Mouse (Mus musculus): Measurements from ENCODE around the gene Camk2b.
"Not testable (repeated sequence)": the region's sequence is repeated elsewhere in the genome, so short reads cannot be mapped to it uniquely, and the experiment has no call there.

The Camk2b gene

DNA sequence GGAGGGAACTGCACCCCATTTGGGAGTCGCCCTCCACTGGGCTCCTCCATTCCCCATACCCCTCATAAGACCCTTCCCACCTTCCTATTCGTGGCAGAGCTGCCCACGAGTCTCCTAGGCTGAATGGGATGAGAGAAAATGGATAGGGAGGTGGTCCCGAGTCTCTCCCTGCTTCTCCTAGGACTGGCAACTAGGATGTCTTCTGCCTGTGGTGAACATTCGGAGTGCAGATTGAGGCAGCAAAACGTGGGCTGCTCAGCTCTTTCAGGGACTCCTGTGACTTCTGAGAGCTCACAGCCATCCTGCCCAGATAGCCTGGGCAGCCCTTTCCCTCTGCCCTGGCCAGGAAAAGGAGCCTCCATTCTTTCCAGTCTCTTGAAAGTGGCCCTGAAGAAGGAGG is at the start of gene Camk2b:
Camk2b (minus strand) TSS at position 187 of the 400 bp plus-strand sequence.
- no peak for DNase-seq (ENCODE audit: low spot score in 2 of 2)

DNA sequence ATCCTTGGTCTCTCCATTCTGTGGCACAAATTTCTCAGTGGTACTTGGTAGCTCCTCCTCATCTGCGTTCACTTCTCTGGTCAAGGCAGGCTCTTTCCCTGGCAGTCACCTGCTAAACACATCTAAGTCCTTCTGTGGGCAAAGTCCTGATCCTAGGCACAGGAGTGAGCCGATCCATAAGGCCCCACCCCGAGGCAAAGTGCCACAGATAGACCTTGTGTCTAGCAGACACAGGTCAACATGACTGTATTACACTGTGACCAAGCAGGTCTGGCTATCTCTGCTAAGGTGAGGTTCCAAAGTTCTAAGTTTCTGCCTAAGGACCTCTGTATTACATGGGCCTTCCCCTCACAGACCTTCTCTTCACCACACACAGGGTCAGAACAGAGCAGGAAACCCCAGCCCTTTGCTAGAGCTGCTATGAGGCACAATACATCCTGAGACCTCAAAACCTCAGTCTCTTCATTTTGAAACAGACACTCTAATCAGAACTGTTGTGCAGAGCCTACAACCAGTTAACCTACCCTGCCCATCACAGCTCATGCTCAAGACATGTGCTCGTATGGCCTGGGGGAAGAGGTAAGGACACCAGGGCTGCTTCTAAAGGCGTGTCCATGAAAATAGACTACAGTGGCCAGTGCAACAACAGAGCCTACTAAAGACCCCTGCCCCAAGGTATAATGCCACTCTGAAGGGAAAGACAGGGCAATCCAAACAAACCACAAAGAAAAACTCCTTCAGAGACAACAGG is 45.7 kb upstream of the Camk2b start:
- no peak for DNase-seq (ENCODE audit: low spot score in 2 of 2)

DNA sequence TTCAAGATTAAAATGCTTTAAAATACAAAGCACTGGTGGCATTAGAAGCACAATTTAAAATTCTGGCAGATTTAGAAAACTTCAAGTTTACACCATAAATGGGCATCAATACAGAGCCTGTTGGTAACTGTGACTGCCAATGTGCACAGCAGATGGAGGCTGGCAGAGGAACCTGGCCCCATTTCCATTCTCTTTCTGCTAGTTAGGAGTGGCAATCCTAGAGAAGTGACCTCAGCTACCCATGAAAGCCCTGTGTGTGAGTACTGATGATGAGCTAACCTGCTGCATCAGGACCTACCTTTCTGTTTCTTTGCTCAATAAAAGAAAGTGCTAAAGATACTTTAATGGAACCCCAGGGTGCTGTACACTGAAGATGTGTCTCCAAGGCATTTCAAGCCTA is 43.8 kb upstream of the Camk2b start:
- DNase-seq (ENCODE audit: low spot score in 2 of 2): peak in 1 of 2 experiments; percentile 34

DNA sequence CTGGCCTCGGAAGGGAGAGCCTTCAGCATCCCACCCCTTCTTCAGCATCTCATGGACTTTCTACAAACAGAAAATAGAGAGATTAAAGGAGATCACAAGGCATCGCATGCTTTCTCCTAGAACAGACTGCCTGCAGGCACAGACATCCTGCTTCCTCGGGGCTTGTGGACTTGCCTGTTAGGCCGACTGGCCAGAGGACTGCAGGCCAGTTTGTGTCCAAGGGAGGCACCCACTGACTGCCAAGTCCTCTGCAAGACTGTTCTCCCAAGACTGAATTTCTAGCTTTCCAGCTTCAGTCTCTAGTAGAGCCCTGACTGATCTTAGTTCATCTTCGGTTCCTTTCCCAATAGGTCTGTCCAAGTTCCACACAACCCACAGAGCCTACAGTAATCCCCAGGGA is 42.1 kb upstream of the Camk2b start:
- DNase-seq (ENCODE audit: low spot score in 2 of 2): no peak

DNA sequence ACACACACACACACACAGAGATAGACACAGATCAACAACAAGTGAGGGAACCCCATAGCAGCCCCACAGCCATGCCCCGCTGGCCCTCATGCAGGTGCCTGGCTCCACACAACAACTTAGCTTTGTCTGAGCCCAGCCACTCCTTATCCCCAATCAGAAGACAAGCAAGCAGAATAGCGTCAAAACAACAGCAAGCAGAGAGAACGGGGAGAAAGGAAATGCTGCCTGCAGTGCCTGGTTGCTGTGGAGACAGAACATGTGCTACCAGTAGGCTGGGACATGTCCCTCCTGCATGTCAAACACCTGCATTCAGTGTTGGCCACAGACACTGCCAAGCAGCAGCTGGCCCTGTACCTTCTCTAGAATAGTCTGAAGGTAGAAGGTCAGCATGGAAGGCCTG is 41.6 kb upstream of the Camk2b start:
- no peak for DNase-seq (ENCODE audit: low spot score in 2 of 2)

DNA sequence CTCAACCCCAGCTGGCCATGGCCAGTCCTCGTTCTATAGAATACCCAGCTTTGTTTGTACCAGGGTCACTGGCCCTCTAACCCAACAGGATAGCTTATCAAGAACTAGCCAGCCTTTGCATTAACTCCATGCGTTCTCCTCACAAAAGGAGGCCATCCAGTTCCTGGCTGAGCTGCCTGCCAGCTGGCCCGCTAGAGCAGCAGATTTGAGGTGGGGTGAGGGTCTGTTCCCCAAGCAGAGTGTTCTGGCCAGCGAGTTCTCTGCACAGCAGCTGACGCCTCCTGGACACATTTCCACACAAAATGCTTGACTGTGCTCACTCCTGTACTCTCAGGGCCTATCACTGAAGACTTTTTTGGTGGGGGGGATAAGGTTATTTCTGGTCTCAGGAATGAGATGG is 38.6 kb upstream of the Camk2b start:
- DNase-seq (ENCODE audit: low spot score in 2 of 2): no peak

DNA sequence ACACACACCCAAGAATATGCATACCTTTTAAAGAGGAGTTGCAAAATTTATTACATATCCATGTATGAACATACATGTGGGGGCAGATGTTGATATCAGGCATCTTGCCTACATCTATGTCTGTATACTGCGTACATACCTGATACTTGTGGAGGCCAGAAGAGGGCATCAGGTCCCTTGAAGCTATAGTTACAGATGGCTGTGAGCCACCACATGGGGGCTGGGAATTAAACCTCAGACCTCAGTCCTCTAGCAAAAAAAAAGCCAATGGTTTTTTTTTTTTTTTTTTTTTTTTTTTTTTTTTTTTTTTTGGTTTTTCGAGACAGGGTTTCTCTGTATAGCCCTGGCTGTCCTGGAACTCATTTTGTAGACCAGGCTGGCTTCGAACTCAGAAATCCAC is 30.5 kb upstream of the Camk2b start:
- DNase-seq (ENCODE audit: low spot score in 2 of 2): not testable (repeated sequence)

DNA sequence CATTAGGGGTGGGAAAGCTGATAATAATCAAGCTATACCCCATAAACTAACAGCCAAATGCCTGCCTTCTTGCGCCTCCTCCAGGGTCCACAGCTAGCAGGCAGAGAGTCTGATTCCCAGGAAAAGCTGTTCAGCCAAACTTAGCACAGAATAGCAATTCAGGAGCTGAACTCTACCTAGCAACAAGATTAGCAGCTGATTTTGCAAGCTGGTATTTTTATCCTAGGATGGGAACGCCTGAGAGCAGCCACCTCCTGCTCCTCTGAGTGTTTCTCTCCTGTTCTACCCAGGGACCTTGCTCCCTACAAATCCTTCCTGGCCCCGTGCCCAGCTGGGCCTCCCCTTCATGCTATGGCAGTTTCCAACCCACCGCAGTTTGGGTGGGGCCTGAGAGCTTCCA is 20.8 kb upstream of the Camk2b start:
- peak in 1 of 2 experiments; percentile 64 for DNase-seq (ENCODE audit: low spot score in 2 of 2)

DNA sequence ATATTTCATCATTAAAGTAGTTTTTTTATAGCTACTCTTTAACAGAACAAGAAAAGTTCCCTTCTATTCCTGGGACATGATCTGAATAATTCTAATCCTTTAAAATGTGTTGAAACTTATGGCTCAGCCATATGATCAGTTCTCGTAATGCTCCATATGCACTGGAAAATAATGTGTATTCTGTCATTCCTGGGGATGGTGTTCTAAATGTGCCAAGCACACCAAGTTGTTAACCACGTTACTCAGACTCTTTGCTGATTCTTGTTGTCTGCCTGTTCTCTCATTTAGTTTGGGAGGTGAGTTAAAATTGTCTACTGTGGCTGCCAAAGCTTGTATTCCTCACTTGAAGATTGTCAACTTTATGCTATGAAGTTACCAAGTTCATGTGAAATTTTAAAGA is 12.6 kb upstream of the Camk2b start:
- no peak for DNase-seq (ENCODE audit: low spot score in 2 of 2)

DNA sequence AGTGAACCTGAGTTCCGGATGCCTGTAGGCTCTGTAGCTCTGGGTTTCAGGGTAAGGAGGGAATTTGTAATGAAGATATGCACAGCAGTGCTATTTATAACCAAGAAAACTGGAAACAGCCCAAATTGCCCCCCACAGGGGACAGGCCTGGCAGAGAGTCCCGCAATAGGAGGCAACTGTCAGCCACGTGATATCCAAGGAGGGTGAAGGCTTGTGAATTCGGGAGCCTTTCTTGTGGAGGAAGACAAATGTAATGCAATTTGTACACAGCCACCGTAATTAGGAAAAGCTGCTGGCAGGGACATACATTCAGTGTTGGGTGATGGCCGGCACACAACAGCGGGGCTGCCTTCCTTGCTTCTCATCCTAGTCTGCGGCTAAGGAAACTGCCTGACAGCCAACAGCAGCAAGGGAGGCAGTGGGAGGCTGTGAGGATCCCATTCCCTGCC is 9.5 kb upstream of the Camk2b start:
- no peak for DNase-seq (ENCODE audit: low spot score in 2 of 2)

DNA sequence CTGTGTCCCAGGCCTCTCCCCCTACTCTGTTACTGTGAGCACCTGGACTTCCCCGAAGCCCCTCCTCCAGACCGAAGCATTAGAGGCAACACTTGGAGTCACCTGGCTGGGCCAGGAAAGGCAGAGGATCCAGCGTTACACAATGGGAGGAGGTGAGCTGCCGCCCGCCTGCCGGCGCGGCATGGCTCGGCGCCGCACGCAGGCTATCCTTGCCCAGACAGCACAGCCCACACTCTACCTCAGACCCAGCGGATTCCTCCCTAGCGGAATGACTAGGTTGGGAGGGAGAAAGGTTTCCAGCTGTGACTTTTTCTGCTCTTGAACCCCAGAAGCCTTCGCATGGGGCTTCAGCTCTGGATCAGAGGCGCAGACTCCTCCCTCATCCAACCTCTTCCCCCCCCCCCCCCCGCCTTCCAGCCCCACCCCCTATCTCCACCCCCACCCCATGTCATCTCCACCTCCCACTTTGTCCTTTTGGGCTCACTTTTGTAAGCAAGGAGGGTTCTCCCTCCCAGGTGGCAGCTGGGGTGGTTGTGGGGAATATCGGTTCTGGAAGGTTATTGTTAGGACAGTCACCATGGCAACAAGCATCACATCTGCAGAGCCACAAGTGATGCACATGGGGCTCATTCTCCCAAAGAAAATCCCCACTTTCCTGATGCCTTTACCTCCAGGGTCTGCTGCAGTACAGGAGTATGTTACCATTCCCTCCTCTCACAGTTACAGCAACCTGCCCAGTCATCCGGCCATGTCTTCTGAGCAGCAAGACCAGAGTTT is 2.2 kb upstream of the Camk2b start:
- peak in 1 of 2 experiments; percentile 55 for DNase-seq (ENCODE audit: low spot score in 2 of 2)

DNA sequence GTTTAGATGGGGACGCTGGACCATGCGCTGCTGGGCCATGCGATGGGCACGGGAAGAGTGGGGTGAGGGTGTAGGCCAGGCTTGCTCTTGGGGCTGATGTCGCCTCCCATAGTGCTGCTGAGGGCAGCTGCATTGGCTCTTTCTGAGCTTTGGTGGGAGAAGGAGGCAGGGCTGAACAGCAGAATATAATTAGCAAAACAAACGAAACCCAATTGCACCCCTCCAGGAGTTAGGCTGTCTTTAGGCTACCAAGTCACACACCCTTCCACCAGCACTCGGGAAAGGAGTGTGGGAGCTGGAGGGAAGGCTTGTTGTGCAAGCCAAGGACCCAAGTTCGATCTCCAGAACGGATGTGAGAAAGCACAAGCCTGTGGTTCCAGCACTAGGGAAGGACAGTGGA is 998 bp upstream of the Camk2b start:
- no peak for DNase-seq (ENCODE audit: low spot score in 2 of 2)

DNA sequence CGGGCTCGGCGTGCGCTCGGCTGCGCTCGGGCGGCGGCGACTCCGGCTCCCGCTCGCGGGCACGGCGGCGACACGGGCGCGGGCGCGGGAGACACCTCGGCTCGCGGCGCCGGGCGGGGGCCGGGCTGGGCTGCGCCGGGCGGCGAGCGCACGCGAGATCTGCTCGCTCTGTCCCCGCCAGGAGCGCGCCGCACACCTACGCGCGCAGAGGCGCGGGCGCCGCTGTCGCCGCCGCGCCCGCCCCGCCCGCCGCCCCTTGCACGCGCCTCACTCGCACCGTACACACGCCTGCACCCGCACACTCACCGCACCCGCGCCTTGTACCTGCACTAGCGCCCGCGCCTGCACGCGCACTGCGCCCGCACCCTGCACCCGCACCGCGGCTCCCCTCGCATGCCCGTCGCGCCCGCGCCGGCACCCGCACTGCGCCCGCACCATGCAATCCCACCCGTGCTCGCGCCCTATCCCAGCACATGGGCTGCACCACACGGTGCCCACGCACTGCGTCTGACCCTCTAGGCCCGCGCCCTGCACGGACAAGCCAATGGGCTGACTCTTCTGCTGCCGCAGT is 526 bp downstream of the Camk2b start:
- DNase-seq (ENCODE audit: low spot score in 2 of 2): peak; percentile 62 to 67

DNA sequence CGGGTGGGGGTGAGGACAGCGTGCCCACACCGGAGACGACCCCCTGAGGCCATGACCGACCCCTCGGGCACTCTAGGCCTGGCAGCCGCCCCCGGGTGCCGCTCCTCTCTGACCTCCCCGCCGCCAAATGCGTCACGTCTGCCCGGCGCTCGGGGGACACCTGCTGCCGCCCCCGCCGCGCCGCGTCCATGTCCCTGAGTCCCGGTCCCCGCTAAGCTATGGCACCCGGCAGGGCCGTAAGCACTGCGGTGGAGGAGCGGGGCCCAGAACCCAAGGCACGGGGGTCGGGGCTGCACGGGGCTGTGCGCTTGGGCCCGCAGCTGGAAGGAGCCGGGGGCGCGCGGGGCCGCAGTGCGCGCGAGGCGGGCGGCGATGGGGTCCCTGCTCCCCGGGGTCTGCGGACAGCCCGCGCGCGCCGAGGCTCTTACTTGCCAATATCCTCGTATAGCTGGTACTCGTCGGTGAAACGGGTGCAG is 1.1 kb downstream of the Camk2b start:
- no peak for DNase-seq (ENCODE audit: low spot score in 2 of 2)

DNA sequence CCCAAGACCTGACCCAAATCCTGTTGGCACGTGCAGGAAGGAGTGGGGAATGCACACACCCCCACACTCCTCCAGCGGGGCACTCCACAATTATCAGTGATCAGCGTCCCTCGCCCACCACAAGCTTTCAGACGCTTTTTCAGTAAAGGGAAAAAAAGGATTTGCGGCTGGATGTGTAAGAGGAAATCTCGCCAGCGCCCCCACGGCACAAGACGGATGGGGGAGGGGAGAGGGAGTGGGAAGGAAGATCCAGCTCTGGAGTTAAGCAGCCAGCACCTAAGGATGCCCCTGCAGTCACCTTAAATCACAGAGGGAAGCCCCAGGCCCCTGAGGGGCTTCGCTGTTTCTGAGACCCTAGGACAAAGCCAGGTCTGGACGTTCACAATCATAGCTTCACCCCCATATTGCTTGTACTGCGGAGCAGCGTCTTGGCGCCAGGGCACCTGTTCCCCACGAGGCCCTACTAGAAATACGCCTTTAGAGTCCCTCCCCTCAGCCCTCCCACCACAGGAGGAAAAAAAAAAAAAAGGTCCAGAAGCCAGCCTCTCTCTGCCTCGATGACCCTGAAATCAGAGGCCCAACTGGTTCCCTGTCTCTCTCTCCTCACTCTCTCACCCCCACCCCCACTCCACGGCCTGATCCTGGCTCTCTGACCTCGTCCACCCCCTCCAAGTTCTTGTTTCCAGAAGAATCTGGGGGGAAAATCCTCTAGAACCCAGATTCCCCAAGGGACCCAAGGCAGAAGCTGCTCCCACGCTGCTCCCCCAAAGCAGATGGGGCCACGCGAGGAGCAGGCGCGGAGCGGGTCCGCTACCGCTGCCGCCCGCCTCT is 1.7 kb downstream of the Camk2b start:
- DNase-seq (ENCODE audit: low spot score in 2 of 2): no peak

DNA sequence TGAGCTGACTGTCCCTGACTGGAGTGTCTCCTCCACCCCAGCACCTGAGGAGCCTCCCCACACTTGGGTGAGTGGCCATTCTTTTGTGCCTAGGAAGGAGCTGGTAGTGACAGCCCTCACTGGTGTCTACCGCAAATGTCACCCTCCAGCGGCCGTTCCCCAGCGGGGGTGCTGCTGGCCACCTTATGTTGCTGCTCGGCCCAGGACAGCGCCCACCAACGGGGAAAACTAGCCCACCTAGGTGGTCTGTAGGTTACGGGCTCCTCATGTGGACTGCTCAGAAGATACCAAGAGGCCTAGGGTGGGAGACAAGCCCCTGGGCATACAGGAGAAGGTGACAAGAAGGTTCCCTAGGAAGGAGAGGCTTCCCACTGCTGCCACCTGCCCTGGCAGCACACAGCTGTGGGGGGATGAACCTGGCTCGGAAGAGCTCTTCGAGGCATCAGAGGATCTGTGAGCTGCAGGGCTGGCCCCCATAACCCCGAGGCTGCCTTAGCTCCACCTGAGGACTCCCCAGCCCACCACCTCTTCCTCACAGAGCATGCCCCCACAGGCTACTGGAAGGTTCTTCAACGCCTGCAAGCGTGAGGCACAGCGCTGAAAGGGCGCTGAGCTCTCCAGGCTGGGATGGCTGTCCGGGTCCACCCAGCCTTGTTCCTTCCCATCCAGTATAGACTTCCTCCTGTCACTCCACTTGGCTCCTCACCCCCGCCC is 2.5 kb downstream of the Camk2b start:
- DNase-seq (ENCODE audit: low spot score in 2 of 2): no peak

DNA sequence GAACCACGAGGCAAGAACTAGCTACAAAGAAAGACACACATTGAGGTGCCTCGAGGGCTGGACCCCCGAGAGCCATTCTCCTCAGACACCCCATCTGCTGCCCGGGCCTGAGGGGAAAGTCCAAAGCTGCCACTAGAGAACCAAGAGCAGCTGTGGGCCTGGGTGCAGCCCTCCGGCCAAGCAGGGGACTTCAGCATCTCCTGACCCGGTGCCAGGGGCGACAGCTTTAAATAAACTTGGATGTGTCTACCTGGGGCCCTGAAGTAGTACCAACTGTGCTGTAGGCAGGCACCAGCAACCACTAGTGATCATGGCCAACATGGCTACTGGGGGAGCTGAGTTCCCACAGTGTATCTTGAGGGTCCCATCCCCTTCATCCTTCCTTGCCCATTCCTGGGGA is 3.1 kb downstream of the Camk2b start:
- DNase-seq (ENCODE audit: low spot score in 2 of 2): no peak

DNA sequence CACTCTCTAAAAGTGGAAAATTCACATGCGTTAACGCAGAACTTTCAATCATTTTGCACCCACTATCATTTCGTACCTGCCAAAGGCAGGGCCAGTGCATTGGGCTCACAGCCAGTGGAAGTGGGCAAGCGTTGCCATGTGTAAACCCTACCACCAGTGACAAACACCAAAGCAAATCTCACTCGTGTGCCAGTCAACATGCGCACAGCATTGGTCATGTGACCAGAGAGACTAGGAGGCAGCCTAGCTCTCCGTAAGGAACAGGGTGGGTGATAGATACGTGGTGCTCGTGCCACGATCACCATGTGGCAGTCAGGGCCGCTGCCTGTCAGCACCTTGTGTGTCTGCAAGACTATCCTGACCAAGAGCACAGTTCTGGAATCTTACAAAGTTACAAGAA is 3.8 kb downstream of the Camk2b start:
- no peak for DNase-seq (ENCODE audit: low spot score in 2 of 2)

DNA sequence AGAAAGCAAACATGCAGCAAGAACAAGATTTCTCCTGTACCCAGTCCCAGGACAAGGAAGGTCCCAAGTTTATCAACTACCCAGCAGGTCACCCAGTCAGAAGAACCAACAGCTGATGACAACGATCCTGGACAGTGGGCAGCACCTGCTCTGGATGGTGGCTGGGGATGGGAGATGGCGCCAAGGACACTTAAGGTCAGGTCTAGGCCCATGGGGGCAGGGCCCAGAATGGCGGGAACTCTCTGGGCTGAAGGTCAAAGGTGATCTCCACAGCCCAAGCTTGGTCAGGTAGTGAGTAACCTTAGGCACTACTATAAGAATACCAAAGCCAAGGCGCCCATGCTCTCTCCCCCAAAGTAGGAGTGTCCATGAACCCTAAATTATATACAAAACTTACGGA is 4.3 kb downstream of the Camk2b start:
- DNase-seq (ENCODE audit: low spot score in 2 of 2): no peak

DNA sequence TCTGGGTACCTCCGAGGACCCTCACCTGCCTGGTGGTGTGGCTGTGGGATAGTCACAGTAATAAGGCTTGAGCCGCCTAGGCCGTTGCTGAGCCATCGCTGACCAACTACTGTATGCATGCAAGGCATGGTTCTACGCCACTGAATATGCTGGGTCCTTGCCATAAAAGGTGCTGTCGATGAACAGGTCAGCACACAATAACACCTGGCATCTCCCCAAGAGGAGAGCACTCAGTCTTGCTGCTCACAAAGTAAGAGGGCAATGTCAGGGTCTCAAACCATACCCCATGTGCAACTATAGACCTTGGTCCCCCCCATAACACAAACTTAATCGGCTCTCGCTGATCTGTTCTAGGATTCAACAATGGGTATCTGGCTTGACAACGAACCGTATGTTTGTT is 7.0 kb downstream of the Camk2b start:
- DNase-seq (ENCODE audit: low spot score in 2 of 2): no peak

DNA sequence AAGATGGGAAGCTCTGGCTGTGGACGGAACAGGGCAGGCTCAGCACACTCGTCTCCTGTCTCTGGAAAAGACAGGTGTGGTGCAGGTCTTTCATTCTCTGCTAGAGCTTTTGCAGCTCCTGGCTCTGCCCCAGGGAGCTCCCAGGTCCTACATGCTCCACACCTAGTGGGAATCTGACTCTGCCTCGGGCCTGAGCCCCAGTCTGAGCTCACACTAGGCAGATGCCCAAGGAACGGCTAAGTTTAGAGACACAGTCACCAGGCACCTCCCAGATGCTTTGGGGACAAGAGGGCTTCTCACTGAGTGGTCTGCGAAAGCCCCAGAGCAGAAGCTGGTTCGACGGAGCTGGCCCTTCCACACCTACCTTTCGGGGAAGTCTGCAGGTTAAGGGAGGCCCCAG is 12.8 kb downstream of the Camk2b start:
- DNase-seq (ENCODE audit: low spot score in 2 of 2): no peak

All from right cerebral cortex, postnatal 36 days (tissue).